ENCODE assay signal across 8 mouse cellular contexts in the genomic region with DNA sequence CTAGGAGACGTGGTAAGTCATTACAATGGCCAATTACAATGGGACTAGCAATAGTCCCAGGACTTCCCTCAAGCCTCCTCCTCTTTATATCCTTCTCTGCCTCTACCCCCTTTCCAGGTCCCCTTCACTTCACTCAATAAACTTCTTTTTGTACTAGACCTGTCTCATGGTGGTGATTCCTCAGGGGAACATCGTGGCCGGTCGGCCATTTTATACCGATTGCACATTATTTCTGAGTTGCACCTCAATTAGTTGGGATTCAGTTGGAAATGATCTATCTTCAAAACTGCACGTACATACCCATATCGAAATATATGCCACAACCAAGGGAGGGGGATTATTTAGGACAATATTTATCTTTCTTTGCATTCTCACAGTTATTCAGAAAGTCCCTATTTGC. TPM values are rescaled to one million over a fixed set of nuclear protein-coding genes. Genes with fewer than 3 reads are reported as not detected.
DNase-seq lines count a peak whose midpoint lies in the region; ATAC-seq and TF ChIP-seq lines count a peak whose summit lies in the region.

No protein-coding gene starts in this region.

- 31% methylated on average over 7 of the region's 7 CpGs for WGBS in lung, embryonic 14.5 days
- WGBS in embryonic facial prominence, embryonic 11.5 days, result 30% methylated on average over 7 of the region's 7 CpGs
- 29% methylated on average over 7 of the region's 7 CpGs for WGBS in limb, embryonic 12.5 days

- H3K9me3 ChIP-seq in lung, embryonic 14.5 days (ENCODE audit: low read depth, low read length), result no peaks in the 10 kb centered on the region
- H3K9me3 ChIP-seq in embryonic facial prominence, embryonic 11.5 days (replicated peaks; ENCODE audit: control insufficient read depth, low read length), result no peaks in the 10 kb centered on the region
- no peaks in the 10 kb centered on the region for H3K9me3 ChIP-seq in limb, embryonic 12.5 days

- TF ChIP-seq CTCF in lung, embryonic 14.5 days (IDR thresholded peaks at IDR 0.05; ENCODE audit: low read depth), result no peak

- ATAC-seq in lung, embryonic 14.5 days (ENCODE audit: insufficient read depth), result 0 out of 2 replicates have a peak, but pooled peaks have one; percentile 9
- peak; percentile 46; the same call in 1 of the 2 replicates for ATAC-seq in embryonic facial prominence, embryonic 11.5 days (replicated peaks; ENCODE audit: insufficient number of reproducible peaks, low FRiP score, low TSS enrichment, low read depth)
- ATAC-seq in limb, embryonic 12.5 days (ENCODE audit: insufficient number of reproducible peaks, insufficient read depth, low FRiP score, low TSS enrichment, low read depth), result no peak

- H3K27ac ChIP-seq in lung, embryonic 14.5 days (ENCODE audit: low read depth), result 0 out of 2 replicates have a peak overlapping the region, but pooled peaks have one; percentile 55
- no peak overlapping the region for H3K27ac ChIP-seq in embryonic facial prominence, embryonic 11.5 days (replicated peaks; ENCODE audit: low read depth, low read length)
- H3K27ac ChIP-seq in limb, embryonic 12.5 days, result peak overlapping the region; percentile 97

- H3K4me2 ChIP-seq in lung, embryonic 14.5 days, result peak overlapping the region; percentile 69
- H3K4me2 ChIP-seq in embryonic facial prominence, embryonic 11.5 days (ENCODE audit: low read depth, low read length), result peak overlapping the region; percentile 61
- peak overlapping the region; percentile 74 for H3K4me2 ChIP-seq in limb, embryonic 12.5 days

- peak overlapping the region; percentile 71 for H3K4me3 ChIP-seq in lung, embryonic 14.5 days (ENCODE audit: low read depth, low read length)
- H3K4me3 ChIP-seq in embryonic facial prominence, embryonic 11.5 days (ENCODE audit: low read depth, low read length), result peak overlapping the region; percentile 81
- peak overlapping the region; percentile 83 for H3K4me3 ChIP-seq in limb, embryonic 12.5 days (replicated peaks)

- peak overlapping the region; percentile 74 for H3K9ac ChIP-seq in lung, embryonic 14.5 days
- peak overlapping the region; percentile 87; the same call in 1 of the 2 replicates for H3K9ac ChIP-seq in embryonic facial prominence, embryonic 11.5 days (replicated peaks; ENCODE audit: low read length)
- H3K9ac ChIP-seq in limb, embryonic 12.5 days (replicated peaks), result peak overlapping the region; percentile 80

- peaks cover 24% of the 10 kb centered on the region for H3K36me3 ChIP-seq in lung, embryonic 14.5 days (ENCODE audit: insufficient read depth)
- no peaks in the 10 kb centered on the region for H3K36me3 ChIP-seq in embryonic facial prominence, embryonic 11.5 days (replicated peaks; ENCODE audit: control insufficient read depth, insufficient read depth, low read depth, low read length)
- H3K36me3 ChIP-seq in limb, embryonic 12.5 days, result peaks cover 31% of the 10 kb centered on the region

- H3K27me3 ChIP-seq in lung, embryonic 14.5 days (ENCODE audit: insufficient read depth, low read length), result no peaks in the 10 kb centered on the region
- no peaks in the 10 kb centered on the region for H3K27me3 ChIP-seq in embryonic facial prominence, embryonic 11.5 days (ENCODE audit: control insufficient read depth, insufficient read depth, low read length)
- H3K27me3 ChIP-seq in limb, embryonic 12.5 days, result no peaks in the 10 kb centered on the region

- peak; percentile 28 for DNase-seq in lung, embryonic 14.5 days
- DNase-seq in lung, postnatal 25 days (ENCODE audit: low spot score), result no peak
- DNase-seq in embryonic facial prominence, embryonic 11.5 days (ENCODE audit: low spot score), result no peak
- DNase-seq in retina, postnatal 1 day, result peak; percentile 21
- DNase-seq in gastrocnemius, postnatal 4 days (ENCODE audit: low spot score in 2 of 2), result no peak
- DNase-seq in layer of hippocampus, adult 8-10 months (ENCODE audit: low spot score in 2 of 2), result no peak
- no peak for DNase-seq in cerebellum, adult 9-10 months

- peaks cover 5% of the 10 kb centered on the region; the same call in 1 of the 2 replicates for H3K4me1 ChIP-seq in lung, embryonic 14.5 days (ENCODE audit: insufficient read depth)
- H3K4me1 ChIP-seq in embryonic facial prominence, embryonic 11.5 days (ENCODE audit: control insufficient read depth, insufficient read depth, low read length), result no peaks in the 10 kb centered on the region
- H3K4me1 ChIP-seq in limb, embryonic 12.5 days (replicated peaks), result peaks cover 7% of the 10 kb centered on the region

RNA-seq across cellular contexts. Expression of gene Rc3h2, which starts 8.9 kb away (rescaled TPM):
- 16.7 and 16.9 TPM in 2 replicates for polyA plus RNA-seq in lung, embryonic 14.5 days (2014; fragmentation: Nextera tagmentation; extraction: Ambion mirVana)
- polyA plus RNA-seq in embryonic facial prominence, embryonic 11.5 days (2014; fragmentation: Nextera tagmentation; extraction: Ambion mirVana), result 14.0 and 16.2 TPM in 2 replicates
- 22.2 and 25.6 TPM in 2 replicates for polyA plus RNA-seq in limb, embryonic 12.5 days (2016; fragmentation: Nextera tagmentation; extraction: Ambion mirVana)
- total RNA-seq in gastrocnemius, postnatal 4 days (2021), result 10 to 100 TPM; 41.0 to 41.5 TPM
- total RNA-seq in layer of hippocampus, adult 8-10 months (2022), result 10 to 100 TPM; 66.8 to 99.9 (median 86.4) TPM

RNA-seq across cellular contexts. Expression of gene Zbtb26, which starts 11.3 kb away (rescaled TPM):
- polyA plus RNA-seq in lung, embryonic 14.5 days (2014; fragmentation: Nextera tagmentation; extraction: Ambion mirVana), result 8.7 and 9.1 TPM in 2 replicates
- 11.5 and 14.2 TPM in 2 replicates for polyA plus RNA-seq in embryonic facial prominence, embryonic 11.5 days (2014; fragmentation: Nextera tagmentation; extraction: Ambion mirVana)
- polyA plus RNA-seq in limb, embryonic 12.5 days (2016; fragmentation: Nextera tagmentation; extraction: Ambion mirVana), result 11.4 and 12.1 TPM in 2 replicates
- 1 to 10 TPM; 6.2 to 6.9 TPM for total RNA-seq in gastrocnemius, postnatal 4 days (2021)
- total RNA-seq in layer of hippocampus, adult 8-10 months (2022), result 10 to 100 TPM in 2 of 4 experiments, 1 to 10 TPM in 2; 9.8 to 14.7 (median 11.6) TPM

RNA-seq across cellular contexts. Expression of gene Zbtb6, which starts 11.4 kb away (rescaled TPM):
- polyA plus RNA-seq in lung, embryonic 14.5 days (2014; fragmentation: Nextera tagmentation; extraction: Ambion mirVana), result 4.0 and 4.3 TPM in 2 replicates
- polyA plus RNA-seq in embryonic facial prominence, embryonic 11.5 days (2014; fragmentation: Nextera tagmentation; extraction: Ambion mirVana), result 5.3 and 5.8 TPM in 2 replicates
- polyA plus RNA-seq in limb, embryonic 12.5 days (2016; fragmentation: Nextera tagmentation; extraction: Ambion mirVana), result 7.9 and 8.7 TPM in 2 replicates
- total RNA-seq in gastrocnemius, postnatal 4 days (2021), result 1 to 10 TPM; 5.8 to 6.6 TPM
- 10 to 100 TPM; 12.3 to 16.7 (median 15.0) TPM for total RNA-seq in layer of hippocampus, adult 8-10 months (2022)

RNA-seq across cellular contexts. Expression of gene Rabgap1, which starts 11.5 kb away (rescaled TPM):
- 50.6 and 52.8 TPM in 2 replicates for polyA plus RNA-seq in lung, embryonic 14.5 days (2014; fragmentation: Nextera tagmentation; extraction: Ambion mirVana)
- polyA plus RNA-seq in embryonic facial prominence, embryonic 11.5 days (2014; fragmentation: Nextera tagmentation; extraction: Ambion mirVana), result 46.7 and 50.5 TPM in 2 replicates
- 55.6 and 59.8 TPM in 2 replicates for polyA plus RNA-seq in limb, embryonic 12.5 days (2016; fragmentation: Nextera tagmentation; extraction: Ambion mirVana)
- 10 to 100 TPM; 44.0 to 55.2 TPM for total RNA-seq in gastrocnemius, postnatal 4 days (2021)
- total RNA-seq in layer of hippocampus, adult 8-10 months (2022), result 100 to 1,000 TPM in 1 of 4 experiments, 10 to 100 TPM in 3; 85.8 to 106 (median 90.2) TPM

Comparison
In these comparisons a context has a peak if more than half of its experiments do, and no peak if none do; other contexts are left out.
1. DNase-seq: peak in lung, embryonic 14.5 days (single experiment) and retina, postnatal 1 day (single experiment); none in lung, postnatal 25 days (single experiment), embryonic facial prominence, embryonic 11.5 days (single experiment), gastrocnemius, postnatal 4 days (0 of 2), layer of hippocampus, adult 8-10 months (0 of 2) and cerebellum, adult 9-10 months (single experiment).
2. Peak in every context shown above with its lines, with median percentiles within 50 percentile points of each other: H3K4me2 ChIP-seq, H3K4me3 ChIP-seq and H3K9ac ChIP-seq.